Mouse (Mus musculus) lung, adult 2 months (tissue): ENCODE data around the gene Zfp62.

Experiments
- CTCF ChIP-seq: fragments of 200-500 bp; IDR thresholded peaks from 2 replicates; pipeline ENCODE4 v1.5.1; 2011; ENCODE audit warnings: mild to moderate bottlenecking, low read length, control low read depth; ENCODE audit not compliant: insufficient read depth
- POLR2A ChIP-seq: fragments of 200-500 bp; IDR thresholded peaks from 2 replicates; pipeline ENCODE4 v1.6.1; 2011; ENCODE audit warnings: low read depth, mild to moderate bottlenecking, control low read depth, low read length, borderline replicate concordance; ENCODE audit errors: extremely low read depth

DNA sequence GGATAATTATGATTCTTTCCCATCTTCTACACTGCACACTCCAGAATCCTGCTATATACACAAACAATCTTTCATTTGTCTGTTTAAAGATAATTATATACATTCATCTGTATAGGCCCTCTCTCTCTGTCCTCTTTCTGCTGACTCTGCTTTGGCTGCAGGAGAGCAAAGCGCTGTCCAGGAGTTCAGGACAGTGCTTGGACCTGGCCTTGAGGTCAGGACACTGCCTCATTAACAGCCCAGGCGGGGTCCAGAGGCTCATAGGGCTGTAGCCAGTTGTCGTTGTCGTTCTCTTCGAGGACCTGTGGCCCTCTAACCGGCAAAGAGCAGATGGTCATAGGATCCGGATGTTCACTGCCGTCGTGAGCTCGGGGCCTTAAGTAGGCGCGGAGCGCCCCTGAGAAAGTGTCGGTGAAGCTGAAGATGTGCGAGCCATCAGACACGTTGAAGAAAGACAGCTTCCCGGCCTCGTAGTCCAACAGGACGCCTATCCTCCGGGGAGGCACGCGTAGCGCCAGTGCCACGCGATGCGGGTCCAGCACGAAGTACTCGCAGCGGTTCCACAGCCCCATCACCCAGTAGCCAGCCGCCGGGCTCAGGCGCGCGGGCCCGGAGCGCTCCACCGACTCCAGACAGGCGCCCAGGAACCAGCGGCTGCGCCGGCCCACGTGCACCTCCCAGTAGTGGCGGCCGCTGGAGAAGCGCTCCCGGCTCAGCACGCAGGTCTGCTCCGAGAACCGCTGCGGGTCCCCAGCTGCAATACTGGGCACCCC is 34.1 kb upstream of the Zfp62 start:
- no peak for TF ChIP-seq CTCF
- no peak for TF ChIP-seq POLR2A
